Mouse (Mus musculus): Measurements from ENCODE around the gene Rnf26. TPM values are rescaled to one million over a fixed set of nuclear protein-coding genes. Genes with fewer than 3 reads are reported as not detected.

Rnf26 gene
- polyA plus RNA-seq, 1 experiment from 2014 or later: 75.7 TPM

Other genes with a start within 250 kb of the Rnf26 start
- 0.62 and 2.0 TPM in 2 replicates for gene Thy1, start 70.1 kb downstream of the Rnf26 start, polyA plus RNA-seq (2014; fragmentation: Nextera tagmentation; extraction: Ambion mirVana)
- gene Usp2, start 46.5 kb downstream of the Rnf26 start, polyA plus RNA-seq (2014; fragmentation: Nextera tagmentation; extraction: Ambion mirVana): 11.0 and 12.5 TPM in 2 replicates
- gene Mfrp, start 11.8 kb downstream of the Rnf26 start, polyA plus RNA-seq (2014; fragmentation: Nextera tagmentation; extraction: Ambion mirVana): 0.18 TPM in 1 of 2 replicates, not detected in the other
- gene C1qtnf5, start 6.3 kb downstream of the Rnf26 start, polyA plus RNA-seq (2014; fragmentation: Nextera tagmentation; extraction: Ambion mirVana): 3.2 and 3.4 TPM in 2 replicates
- gene Gm49380, start within 50 bp of the Rnf26 start, polyA plus RNA-seq (2014; fragmentation: Nextera tagmentation; extraction: Ambion mirVana): 0.14 and 0.36 TPM in 2 replicates
- 47.9 and 49.7 TPM in 2 replicates for gene Mcam, start 21.0 kb upstream of the Rnf26 start, polyA plus RNA-seq (2014; fragmentation: Nextera tagmentation; extraction: Ambion mirVana)
- gene Cbl, start 120.5 kb upstream of the Rnf26 start, polyA plus RNA-seq (2014; fragmentation: Nextera tagmentation; extraction: Ambion mirVana): 18.1 and 19.9 TPM in 2 replicates
- not detected in 2 replicates for gene Ccdc153, start 127.2 kb upstream of the Rnf26 start, polyA plus RNA-seq (2014; fragmentation: Nextera tagmentation; extraction: Ambion mirVana)
- gene Pdzd3, start 138.0 kb upstream of the Rnf26 start, polyA plus RNA-seq (2014; fragmentation: Nextera tagmentation; extraction: Ambion mirVana): 3.1 TPM in 2 replicates
- 6.3 and 7.0 TPM in 2 replicates for gene Nlrx1, start 155.1 kb upstream of the Rnf26 start, polyA plus RNA-seq (2014; fragmentation: Nextera tagmentation; extraction: Ambion mirVana)
- gene Abcg4, start 175.1 kb upstream of the Rnf26 start, polyA plus RNA-seq (2014; fragmentation: Nextera tagmentation; extraction: Ambion mirVana): 3.6 and 4.1 TPM in 2 replicates
- gene Hinfp, start 192.2 kb upstream of the Rnf26 start, polyA plus RNA-seq (2014; fragmentation: Nextera tagmentation; extraction: Ambion mirVana): 18.5 and 22.9 TPM in 2 replicates
- 5.7 and 5.8 TPM in 2 replicates for gene C2cd2l, start 206.8 kb upstream of the Rnf26 start, polyA plus RNA-seq (2014; fragmentation: Nextera tagmentation; extraction: Ambion mirVana)
- gene Dpagt1, start 212.5 kb upstream of the Rnf26 start, polyA plus RNA-seq (2014; fragmentation: Nextera tagmentation; extraction: Ambion mirVana): 45.4 and 46.2 TPM in 2 replicates
- gene H2afx, start 221.2 kb upstream of the Rnf26 start, polyA plus RNA-seq (2014; fragmentation: Nextera tagmentation; extraction: Ambion mirVana): 302 and 311 TPM in 2 replicates
- 122 and 128 TPM in 2 replicates for gene Hmbs, start 230.7 kb upstream of the Rnf26 start, polyA plus RNA-seq (2014; fragmentation: Nextera tagmentation; extraction: Ambion mirVana)
- 25.3 and 29.5 TPM in 2 replicates for gene Vps11, start 248.2 kb upstream of the Rnf26 start, polyA plus RNA-seq (2014; fragmentation: Nextera tagmentation; extraction: Ambion mirVana)